Mouse (Mus musculus) T-helper 1 cell (primary cell): Measurements from ENCODE around the gene Wnt3a.

Experiments used
- in situ Hi-C: fragments of 300-600 bp; cut with MboI, MseI; formaldehyde crosslinking; loops from one replicate; pipeline ENCODE4 v1.15.1; 2025; ENCODE audit warnings: high pct_unique_total_duplicates

The Wnt3a gene

GRCm38 (mm10) chr11:59290702-59291303 lies at the start of gene Wnt3a:
Wnt3a (minus strand) TSS chr11:59290752.
- in situ Hi-C loops, result no loop called here

DNA sequence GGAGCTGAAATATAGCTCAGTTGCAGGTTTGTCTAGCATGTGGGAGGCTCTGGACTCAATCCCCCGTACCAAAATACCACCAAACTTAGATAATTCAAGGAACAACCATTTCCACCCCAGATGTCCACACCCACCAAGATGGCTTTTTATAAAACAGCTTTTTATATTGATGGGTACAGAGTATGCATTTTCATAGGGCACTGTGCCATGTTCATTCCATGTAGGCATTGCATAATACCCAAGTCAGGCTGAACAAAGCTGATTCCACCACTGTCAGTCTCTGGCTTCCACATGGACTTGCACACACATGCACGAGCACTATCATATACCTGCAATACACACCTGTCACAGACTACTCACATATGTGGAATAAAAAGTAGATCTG lies 48.2 kb upstream of the Wnt3a start:
- in situ Hi-C loops, result no loop called here

- in situ Hi-C loops, result no loop called here
Observed at GRCm38 (mm10) chr11:59337955-59338735, 47.6 kb upstream of the Wnt3a start.

DNA sequence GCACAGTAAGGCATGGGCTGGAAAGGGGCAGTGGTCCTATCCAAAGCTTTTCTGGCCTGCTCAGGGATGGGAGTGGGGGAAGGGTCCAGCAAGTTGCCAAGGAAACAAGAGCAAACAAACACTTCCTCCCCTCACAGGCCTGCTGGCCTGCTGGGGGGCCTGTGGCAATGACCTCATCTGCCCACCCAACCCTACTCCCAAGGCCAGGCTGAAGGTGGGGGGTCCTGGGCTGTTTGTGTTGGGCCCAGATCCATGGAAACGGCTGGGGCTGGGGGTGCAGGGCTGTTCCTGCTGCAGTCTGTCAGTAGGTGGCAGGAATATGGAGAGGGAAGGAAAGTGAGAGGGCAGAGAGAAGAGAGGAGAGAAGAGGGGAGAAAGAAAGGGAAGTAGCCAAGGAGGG lies 45.8 kb upstream of the Wnt3a start:
- in situ Hi-C loops, result no loop called here

DNA sequence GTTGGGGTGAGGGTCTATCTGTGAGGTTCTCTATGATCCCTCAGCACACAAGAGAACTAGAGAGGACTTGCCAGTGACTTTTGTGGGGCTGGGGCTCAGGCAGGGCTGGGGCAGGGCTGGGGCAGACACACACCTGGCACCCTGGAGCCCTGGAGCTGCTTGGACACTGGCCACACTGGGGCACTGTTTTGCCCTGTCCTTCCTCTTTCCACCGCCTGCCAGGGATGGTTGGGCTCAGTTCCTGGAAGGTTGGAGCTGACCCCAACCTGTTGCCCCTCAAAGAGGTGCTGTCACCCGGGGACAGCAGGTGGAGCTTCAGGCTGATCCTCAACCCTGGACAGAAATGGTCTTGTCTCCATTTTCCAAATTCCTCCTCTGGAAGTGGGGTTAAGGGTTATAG lies 45.4 kb upstream of the Wnt3a start:
- in situ Hi-C loops, result no loop called here

DNA sequence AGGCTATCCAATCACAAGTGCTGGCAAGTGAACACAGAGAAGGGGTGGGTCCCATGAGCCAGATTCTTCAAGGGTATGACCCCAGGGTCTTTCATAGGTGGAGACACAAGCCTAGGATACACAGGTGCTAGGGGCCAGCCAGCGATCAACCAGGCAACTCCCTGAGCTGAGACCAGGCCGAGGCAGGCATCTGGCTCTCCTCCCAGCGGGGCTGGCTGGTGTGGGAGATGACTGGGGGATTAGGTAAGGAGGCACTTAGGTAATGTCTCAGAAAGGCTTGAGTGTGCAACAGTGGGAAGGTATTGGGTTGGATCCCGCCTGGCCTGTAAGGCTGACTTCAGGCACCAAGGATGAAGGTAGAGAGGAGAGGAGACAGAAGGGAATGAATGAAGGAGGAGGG lies 44.6 kb upstream of the Wnt3a start:
- in situ Hi-C loops, result no loop called here

DNA sequence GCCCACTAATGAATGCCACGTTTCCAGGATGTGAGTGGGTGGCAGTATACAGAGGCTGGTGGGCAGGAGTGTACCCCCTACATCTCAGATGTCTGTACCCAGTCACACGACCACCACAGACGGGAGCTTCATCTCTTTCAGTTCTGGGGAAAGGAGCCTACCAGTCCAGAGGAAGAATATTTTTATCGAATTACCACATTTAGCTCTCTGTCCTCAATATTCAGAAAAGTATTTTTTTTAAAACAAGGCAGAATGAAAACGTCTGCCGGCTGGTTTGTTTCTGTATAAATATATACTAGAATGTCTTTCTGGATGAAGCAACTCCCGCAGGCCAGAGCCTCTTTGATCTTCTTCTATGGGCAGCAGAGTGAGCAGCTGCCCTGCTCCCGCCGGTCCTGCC lies 42.4 kb upstream of the Wnt3a start:
- in situ Hi-C loops, result no loop called here

DNA sequence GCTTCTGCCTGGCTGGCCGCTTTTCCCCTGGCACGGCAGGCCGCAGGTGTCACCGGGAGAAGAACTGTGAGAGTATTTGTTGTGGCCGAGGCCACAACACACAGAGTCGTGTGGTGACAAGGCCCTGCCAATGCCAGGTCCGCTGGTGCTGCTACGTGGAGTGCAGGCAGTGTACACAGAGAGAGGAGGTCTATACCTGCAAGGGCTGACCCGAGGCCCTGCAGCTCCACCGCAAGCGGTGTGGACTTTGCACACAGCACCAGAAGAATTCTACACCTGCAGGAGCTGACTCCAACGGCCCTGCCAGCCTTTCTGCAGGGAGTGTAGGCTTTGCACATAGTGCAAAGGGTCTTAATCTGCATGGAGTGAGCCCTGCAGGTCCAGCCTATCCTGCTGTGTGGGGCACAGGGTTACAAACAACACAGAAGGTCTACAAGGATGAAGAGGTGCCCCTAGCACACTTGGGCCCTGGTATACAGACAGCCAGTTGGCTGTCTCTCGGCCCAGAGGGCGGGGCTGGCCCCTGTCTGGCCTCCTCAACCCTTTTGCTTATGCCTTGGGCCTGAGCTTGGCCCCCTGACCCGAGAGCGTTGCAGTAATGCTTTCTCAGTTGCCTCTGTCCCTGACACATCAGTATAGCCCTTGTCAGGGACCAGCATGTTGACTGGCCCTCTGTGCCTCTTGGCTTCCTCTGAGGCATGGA lies 40.8 kb upstream of the Wnt3a start:
- in situ Hi-C loops, result no loop called here

- in situ Hi-C loops, result no loop called here
Observed at GRCm38 (mm10) chr11:59330560-59330959, 40.0 kb upstream of the Wnt3a start.

GRCm38 (mm10) chr11:59329616-59330015 lies 39.1 kb upstream of the Wnt3a start:
- in situ Hi-C loops, result no loop called here

DNA sequence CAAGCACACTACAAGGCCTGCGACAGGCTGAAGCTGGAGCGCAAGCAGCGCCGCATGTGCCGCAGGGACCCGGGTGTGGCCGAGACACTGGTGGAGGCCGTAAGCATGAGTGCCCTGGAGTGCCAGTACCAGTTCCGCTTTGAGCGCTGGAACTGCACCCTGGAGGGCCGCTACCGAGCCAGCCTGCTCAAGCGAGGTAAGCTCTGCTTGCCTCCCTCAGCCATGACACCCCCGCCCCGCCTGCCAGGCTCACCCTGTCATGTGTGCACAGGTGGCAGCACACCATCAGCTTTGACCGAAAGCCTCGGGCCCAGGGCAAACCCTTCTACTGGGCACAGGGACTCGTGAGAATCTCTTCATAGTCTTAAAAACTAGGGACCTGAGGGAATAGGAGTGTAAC lies 37.1 kb upstream of the Wnt3a start:
- in situ Hi-C loops, result no loop called here

- in situ Hi-C loops, result no loop called here
Observed at GRCm38 (mm10) chr11:59324777-59325176, 34.2 kb upstream of the Wnt3a start.

- in situ Hi-C loops, result no loop called here
Observed at GRCm38 (mm10) chr11:59322988-59323387, 32.4 kb upstream of the Wnt3a start.

GRCm38 (mm10) chr11:59316517-59316916 lies 26.0 kb upstream of the Wnt3a start:
- in situ Hi-C loops, result no loop called here

DNA sequence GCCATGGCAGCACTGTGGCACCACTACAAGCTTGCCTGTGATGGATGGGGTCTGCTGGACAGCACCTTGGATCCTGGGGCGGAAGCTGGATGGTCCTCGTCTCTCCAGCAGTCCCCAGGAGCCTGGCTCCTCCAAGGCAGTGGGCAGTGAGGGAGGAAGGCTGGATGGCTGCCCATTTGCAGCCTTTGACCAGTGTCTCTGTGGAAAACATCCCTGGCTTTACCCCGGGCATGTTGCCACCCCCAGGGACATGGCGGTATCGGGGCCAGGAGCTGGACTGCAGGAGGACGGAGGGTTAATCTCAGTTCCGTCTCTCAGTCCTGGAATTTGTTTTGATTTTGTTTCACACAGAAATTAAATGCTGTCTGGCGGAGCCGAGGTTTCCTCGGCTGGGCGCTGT lies 23.4 kb upstream of the Wnt3a start:
- in situ Hi-C loops, result no loop called here

DNA sequence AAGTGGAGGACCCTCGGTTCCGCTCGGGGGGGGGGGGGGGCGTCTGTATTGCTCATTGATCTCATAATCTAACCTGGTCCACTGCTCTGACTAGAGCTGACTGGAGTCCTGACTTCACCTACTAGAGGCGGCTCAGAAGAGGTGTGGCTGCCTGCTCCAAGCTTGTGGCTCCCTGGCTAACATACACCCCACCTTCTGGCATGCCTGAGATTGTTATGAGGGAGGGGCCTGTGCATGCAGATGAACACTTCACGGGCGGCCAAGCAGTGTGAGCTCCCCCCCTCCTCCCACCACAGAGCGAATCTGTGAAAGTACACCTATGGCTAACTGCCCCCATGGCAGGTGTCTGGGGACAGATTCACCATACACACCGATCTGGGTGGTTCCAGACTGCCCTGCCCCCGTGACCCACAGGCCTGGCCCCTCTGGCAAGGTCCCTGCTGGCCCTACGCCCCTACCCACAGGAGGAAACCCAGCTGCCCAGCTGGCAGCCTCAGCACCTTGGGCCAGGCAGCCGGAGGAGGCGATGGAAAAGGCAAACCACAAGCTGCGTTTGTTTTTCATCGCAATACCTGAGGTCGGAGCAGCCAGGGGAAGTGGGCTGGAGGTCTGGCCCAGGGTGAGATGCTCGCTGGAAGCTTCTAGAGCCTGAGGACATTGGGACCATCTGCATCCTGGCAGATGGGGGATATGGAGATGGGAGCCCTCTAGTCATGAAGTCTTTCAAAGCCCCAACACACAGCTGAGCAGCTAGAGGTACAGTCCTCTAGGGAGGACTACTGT lies 22.7 kb upstream of the Wnt3a start:
- in situ Hi-C loops, result no loop called here

- in situ Hi-C loops, result no loop called here
Observed at GRCm38 (mm10) chr11:59312501-59312900, 21.9 kb upstream of the Wnt3a start.

- in situ Hi-C loops, result no loop called here
Observed at GRCm38 (mm10) chr11:59312060-59312459, 21.5 kb upstream of the Wnt3a start.

GRCm38 (mm10) chr11:59309976-59310375 lies 19.4 kb upstream of the Wnt3a start:
- in situ Hi-C loops, result no loop called here

GRCm38 (mm10) chr11:59309106-59309805 lies 18.7 kb upstream of the Wnt3a start:
- in situ Hi-C loops, result no loop called here

- in situ Hi-C loops, result no loop called here
Observed at GRCm38 (mm10) chr11:59308625-59309024, 18.1 kb upstream of the Wnt3a start.

DNA sequence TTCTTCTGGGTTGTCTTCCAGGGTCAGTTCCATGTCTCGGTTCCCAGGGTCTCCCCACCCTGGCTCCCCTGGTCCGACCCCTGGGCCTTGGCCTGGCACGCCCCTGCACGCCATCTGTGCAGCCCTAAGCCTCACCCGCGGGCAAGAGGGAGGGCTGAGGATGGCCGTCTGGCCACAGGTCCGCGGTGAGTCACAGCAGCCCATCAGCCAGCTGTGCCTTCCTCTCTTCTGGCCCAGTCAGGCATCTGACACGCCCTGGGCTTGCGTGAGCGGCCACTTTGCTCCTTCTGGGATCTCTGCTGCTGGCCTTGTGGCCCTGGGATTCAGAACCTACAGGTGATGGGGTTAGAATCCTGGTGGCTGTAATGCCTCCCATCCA lies 17.6 kb upstream of the Wnt3a start:
- in situ Hi-C loops, result no loop called here
